Mouse (Mus musculus): ENCODE measurements around the gene Slc7a5. TPM values are rescaled to one million over a fixed set of nuclear protein-coding genes. Genes with fewer than 3 reads are reported as not detected.

Slc7a5 gene
- polyA plus RNA-seq, 1 experiment from 2014 or later, result 22.3 TPM

DNA sequence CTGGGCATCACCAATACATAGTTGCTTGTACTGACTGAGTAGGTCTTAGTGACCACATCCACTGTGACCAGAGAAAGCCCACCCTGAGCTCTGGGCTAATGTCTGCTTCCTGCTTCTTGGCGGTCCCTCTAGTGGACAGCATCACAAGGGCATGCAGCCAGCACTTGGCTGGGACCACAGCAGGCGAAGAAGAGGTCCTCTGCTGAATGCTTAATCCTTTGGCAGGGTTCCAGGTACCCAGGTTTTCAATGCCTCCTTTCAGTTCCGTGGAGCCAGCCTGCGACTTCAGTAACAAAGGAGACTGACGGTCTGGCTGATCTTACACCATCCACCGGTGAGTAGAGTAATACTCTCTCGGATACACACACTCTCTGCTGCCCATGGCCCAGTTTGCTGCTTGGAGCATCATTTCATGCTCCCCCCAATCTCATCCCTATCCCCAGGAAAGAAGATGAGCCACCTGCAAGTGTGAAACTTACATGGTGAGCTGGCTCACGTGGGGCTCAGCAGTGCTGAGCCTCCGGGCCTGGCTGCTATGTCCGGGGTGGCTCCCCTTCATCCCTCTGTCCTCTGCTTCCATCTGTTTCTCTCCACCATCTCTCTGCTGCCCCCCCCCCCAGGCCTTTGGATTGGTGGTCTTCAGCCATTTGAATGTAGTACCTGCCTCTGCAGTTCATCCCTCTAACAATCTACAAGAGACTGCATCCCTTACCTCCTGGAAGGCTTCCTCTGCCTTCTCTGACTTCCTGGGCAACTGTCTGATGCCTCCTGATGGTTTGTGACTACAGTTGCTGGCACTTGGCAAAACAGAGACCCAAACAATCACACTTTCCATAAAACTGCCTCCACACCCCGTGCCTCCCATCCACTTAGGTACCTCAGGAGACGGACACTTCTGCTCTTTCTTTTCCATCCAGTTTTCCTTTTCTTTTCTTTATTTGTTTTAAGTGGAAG, 28.1 kb upstream of the Slc7a5 start:
- H3K27me3 ChIP-seq (replicated peaks), result no peaks in the 10 kb centered on the region
- H3K4me1 ChIP-seq (replicated peaks), result peaks cover 15% of the 10 kb centered on the region
- no peak for ATAC-seq (ENCODE audit: insufficient number of reproducible peaks, low FRiP score)
- no peak overlapping the region for H3K9ac ChIP-seq
- H3K9me3 ChIP-seq (replicated peaks), result 0 out of 2 replicates have a peak, but pooled peaks cover 6% of the 10 kb centered on the region
- H3K4me2 ChIP-seq, result no peak overlapping the region
- WGBS, result 47% methylated on average over 12 of the region's 12 CpGs
- no peak overlapping the region for H3K4me3 ChIP-seq
- no peak overlapping the region for H3K27ac ChIP-seq (ENCODE audit: poor library complexity, severe bottlenecking)
- H3K36me3 ChIP-seq, result no peaks in the 10 kb centered on the region

DNA sequence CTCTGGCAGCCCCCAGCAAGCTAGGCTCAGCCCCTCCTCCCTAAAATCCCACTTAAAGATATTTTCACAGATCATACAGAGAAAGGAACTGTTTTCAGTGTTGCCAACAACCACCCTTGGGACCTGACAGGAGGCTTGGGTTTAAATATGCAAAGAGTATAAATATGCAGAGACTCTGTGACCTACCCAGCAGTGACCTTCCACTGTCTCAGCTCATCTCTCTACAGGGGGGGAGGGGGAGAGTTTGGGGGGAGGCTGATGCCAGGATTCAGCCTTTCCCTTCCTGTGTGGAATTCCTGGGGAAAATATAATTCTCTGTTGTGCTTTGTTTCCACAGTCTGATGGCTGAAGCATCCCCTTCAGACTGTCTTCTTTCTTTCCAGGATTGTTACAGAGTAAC, 27.4 kb upstream of the Slc7a5 start:
- Histone ChIP-seq H3K27me3 (replicated peaks) (no peaks in the 10 kb centered on the region), H3K4me2 (no peak overlapping the region), H3K9me3 (replicated peaks) (0 out of 2 replicates have a peak, but pooled peaks cover 6% of the 10 kb centered on the region), H3K4me1 (replicated peaks) (peaks cover 15% of the 10 kb centered on the region), H3K9ac (no peak overlapping the region), H3K36me3 (no peaks in the 10 kb centered on the region), H3K4me3 (no peak overlapping the region), H3K27ac (ENCODE audit: poor library complexity, severe bottlenecking) (no peak overlapping the region)
- ATAC-seq (ENCODE audit: insufficient number of reproducible peaks, low FRiP score), result no peak

DNA sequence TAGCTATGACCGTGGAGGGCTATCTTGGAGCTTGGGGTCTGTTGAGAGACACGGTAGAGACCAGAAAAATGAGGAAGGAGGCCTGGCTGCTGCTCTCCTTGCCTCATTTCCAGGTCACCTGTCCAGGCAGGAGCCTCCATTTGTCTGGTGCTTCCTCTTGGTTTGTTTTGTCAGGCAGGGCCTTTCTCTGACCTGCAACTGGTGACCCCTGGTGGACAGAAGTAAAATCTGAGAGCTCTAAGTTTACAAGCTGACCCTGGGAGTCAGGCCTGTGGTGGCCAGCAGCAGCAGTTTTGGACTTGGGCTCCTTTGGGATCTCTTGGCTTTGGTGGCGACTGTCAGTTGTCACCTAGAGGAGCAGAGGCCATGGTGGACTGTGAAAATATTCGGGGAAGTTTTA, 27.0 kb upstream of the Slc7a5 start:
- WGBS, result 35% methylated on average over 4 of the region's 4 CpGs
- H3K9me3 ChIP-seq (replicated peaks), result 0 out of 2 replicates have a peak, but pooled peaks cover 6% of the 10 kb centered on the region
- H3K4me3 ChIP-seq, result no peak overlapping the region
- H3K9ac ChIP-seq, result no peak overlapping the region
- no peak for ATAC-seq (ENCODE audit: insufficient number of reproducible peaks, low FRiP score)
- H3K27me3 ChIP-seq (replicated peaks), result no peaks in the 10 kb centered on the region
- H3K27ac ChIP-seq (ENCODE audit: poor library complexity, severe bottlenecking), result no peak overlapping the region
- H3K36me3 ChIP-seq, result no peaks in the 10 kb centered on the region
- no peak overlapping the region for H3K4me2 ChIP-seq
- H3K4me1 ChIP-seq (replicated peaks), result peaks cover 15% of the 10 kb centered on the region

DNA sequence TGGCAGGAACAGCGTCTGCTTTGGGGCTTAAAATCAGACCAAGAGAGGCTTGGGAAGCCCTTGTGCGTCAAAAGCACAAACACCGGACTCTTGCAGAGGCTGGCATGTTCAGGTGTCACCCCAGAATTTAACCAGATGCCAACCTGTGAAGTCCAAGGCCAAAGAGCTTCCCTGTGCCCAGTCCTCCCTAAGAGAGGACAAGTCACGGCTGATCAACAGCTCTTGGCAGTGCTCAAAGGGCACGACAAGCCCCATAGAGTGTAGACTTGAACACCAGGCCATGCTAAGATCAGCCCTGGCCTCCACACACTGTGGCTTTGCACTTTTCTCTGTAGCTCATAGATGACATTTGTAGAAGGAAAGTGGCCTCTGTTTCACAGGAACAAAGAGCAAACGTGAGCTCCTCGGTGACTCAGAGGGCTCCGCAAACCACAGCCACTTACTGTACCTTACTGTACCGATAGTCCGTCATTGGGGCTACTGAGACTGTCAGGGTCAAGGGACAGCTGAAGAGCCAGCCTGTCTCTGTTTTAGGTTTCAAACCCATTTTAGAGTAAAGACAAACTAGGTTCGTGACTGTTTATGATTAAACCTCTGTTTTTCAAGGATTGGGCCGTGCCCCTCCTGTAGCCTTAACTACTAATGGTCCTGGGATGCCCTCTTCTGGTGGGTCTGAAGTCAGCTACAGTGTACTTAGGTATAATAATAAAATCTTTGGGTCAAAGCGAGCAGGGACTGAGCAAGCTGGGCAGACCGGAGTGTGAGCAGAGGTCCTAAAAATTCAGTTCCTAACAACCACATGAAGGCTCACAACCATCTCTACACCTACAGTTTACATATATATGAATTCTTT, 25.4 kb upstream of the Slc7a5 start:
- Histone ChIP-seq H3K27ac (ENCODE audit: poor library complexity, severe bottlenecking) (no peak overlapping the region), H3K9ac (no peak overlapping the region), H3K36me3 (no peaks in the 10 kb centered on the region), H3K4me1 (replicated peaks) (peaks cover 15% of the 10 kb centered on the region), H3K9me3 (replicated peaks) (no peaks in the 10 kb centered on the region), H3K4me3 (no peak overlapping the region), H3K4me2 (no peak overlapping the region), H3K27me3 (replicated peaks) (no peaks in the 10 kb centered on the region)
- ATAC-seq (ENCODE audit: insufficient number of reproducible peaks, low FRiP score), result no peak
- 81% methylated on average over 14 of the region's 14 CpGs for WGBS

DNA sequence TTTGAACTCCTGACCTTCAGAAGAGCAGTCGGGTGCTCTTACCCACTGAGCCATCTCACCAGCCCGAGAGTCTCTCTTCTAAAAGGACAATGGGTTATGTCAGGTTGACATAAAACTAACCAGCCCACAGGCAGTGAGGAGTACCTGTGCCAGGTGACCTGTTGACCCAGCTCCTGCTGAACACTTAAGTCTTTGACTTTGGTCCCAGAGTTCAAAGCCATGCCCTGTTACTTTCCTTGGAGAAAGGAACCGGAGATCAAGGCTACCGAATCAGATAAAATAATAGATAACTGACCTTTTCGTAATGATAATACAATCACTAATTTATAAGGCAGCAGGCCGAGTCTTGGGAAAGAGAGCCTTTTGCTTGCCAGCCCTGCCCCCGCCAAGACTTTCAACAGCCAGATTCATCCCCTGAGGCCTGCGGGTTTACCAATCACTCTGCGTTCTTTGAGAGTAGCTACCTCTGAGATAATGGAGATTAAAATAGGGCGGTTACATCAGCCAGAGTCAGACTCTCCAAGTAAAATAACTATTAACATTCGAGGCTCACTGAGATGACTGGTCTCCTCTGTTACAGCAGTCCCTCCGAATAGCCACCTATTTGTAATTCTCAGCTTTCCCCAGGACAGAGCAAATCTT, 24.7 kb upstream of the Slc7a5 start:
- H3K27me3 ChIP-seq (replicated peaks), result no peaks in the 10 kb centered on the region

DNA sequence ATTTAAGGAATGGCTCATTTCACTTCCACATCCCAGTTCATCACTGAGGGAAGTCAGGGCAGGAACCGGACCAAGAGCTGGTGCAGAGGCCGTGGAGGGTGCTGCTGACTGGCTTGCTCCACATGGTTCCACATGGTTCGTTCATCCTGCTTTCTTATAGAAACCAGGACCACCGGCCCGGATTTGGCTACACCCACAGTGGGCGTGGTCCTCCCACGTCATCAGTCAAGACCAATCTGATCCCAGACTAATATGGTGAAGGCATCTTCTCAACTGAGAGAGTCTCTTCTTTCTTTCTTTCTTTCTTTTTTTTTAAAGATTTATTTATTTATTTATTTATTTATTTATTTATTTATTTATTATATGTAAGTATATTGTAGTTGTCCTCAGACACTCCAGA, 24.1 kb upstream of the Slc7a5 start:
- WGBS, result 80% methylated on average over 7 of the region's 7 CpGs
- H3K27ac ChIP-seq (ENCODE audit: poor library complexity, severe bottlenecking), result no peak overlapping the region
- ATAC-seq (ENCODE audit: insufficient number of reproducible peaks, low FRiP score), result no peak
- H3K4me2 ChIP-seq, result no peak overlapping the region
- H3K4me1 ChIP-seq (replicated peaks), result peaks cover 15% of the 10 kb centered on the region
- H3K9me3 ChIP-seq (replicated peaks), result no peaks in the 10 kb centered on the region
- H3K4me3 ChIP-seq, result no peak overlapping the region
- H3K9ac ChIP-seq, result no peak overlapping the region
- no peaks in the 10 kb centered on the region for H3K36me3 ChIP-seq
- H3K27me3 ChIP-seq (replicated peaks), result no peaks in the 10 kb centered on the region

More for the DNA sequence above, 24.7 kb upstream of the Slc7a5 start:
- no peak overlapping the region for H3K4me3 ChIP-seq
- WGBS, result 63% methylated on average over 12 of the region's 12 CpGs
- no peak overlapping the region for H3K27ac ChIP-seq (ENCODE audit: poor library complexity, severe bottlenecking)
- no peak for ATAC-seq (ENCODE audit: insufficient number of reproducible peaks, low FRiP score)
- no peak overlapping the region for H3K9ac ChIP-seq
- no peaks in the 10 kb centered on the region for H3K9me3 ChIP-seq (replicated peaks)
- H3K4me1 ChIP-seq (replicated peaks), result peaks cover 15% of the 10 kb centered on the region
- H3K36me3 ChIP-seq, result no peaks in the 10 kb centered on the region
- no peak overlapping the region for H3K4me2 ChIP-seq

DNA sequence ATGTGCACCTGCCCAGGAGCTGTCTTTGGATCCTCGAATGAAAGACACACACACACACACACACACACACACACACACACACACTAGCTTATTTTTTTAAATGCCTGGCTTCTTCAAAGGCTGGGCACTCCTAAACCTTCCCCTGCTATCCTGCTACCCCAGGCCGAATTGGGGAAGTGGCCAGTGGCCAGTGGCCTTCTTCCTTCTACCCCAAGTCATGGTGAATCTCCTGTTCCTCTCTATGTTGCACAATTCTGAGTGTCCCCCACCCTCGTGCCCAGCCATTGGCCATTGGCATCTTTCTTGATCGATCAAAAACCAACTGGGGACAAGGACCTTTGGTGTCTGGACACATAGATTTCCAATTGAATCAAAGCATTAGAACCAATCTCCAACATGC, 22.6 kb upstream of the Slc7a5 start:
- no peak for ATAC-seq (ENCODE audit: insufficient number of reproducible peaks, low FRiP score)
- Histone ChIP-seq H3K4me2 (no peak overlapping the region), H3K36me3 (no peaks in the 10 kb centered on the region), H3K4me1 (replicated peaks) (peaks cover 5% of the 10 kb centered on the region; the same call in 1 of the 2 replicates), H3K9me3 (replicated peaks) (no peaks in the 10 kb centered on the region), H3K27me3 (replicated peaks) (no peaks in the 10 kb centered on the region), H3K27ac (ENCODE audit: poor library complexity, severe bottlenecking) (no peak overlapping the region), H3K9ac (no peak overlapping the region), H3K4me3 (no peak overlapping the region)
- WGBS, result 71% methylated on average over 4 of the region's 4 CpGs

DNA sequence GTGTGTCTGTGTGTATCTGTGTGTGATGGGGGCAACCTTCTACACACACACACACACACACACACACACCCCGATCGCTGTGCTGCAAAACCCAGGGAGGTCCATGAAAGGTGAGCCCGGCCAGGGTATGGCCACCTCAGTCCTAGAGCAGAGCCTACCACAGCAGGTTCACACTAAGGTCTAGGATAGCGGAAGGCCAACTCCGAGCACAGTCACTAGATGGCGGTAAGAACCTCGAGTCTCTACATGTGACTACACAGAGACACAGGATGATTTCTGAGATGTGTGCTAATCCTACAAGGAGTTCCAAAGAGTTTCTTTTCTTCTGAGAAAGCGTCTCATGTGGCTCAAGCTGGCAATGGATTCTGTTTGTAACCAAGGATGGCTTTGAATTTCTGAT, 19.8 kb upstream of the Slc7a5 start:
- WGBS, result 32% methylated on average over 8 of the region's 8 CpGs
- no peak overlapping the region for H3K4me3 ChIP-seq
- no peak for ATAC-seq (ENCODE audit: insufficient number of reproducible peaks, low FRiP score)

DNA sequence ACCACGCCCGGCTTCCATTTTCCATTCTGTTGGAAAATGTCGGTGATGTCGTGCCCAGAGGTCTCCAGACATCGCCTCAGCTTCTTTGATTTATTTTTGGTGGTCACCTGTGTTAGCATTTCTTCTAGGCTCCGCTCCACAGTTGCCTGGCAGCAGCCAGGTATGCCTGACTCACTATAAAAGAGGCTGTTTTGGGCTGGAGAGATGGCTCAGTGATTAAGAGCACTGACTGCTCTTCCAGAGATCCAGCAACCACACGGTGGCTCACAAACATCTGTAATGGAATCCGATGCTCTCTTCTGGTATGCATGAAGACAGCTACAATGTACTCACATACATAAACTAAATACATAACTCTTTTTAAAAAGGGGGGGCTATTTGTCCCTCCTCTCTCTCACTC, 18.8 kb upstream of the Slc7a5 start:
- H3K4me2 ChIP-seq, result no peak overlapping the region
- no peak for ATAC-seq (ENCODE audit: insufficient number of reproducible peaks, low FRiP score)
- 0 out of 2 replicates have a peak, but pooled peaks cover 3% of the 10 kb centered on the region for H3K4me1 ChIP-seq (replicated peaks)
- H3K9ac ChIP-seq, result no peak overlapping the region
- no peaks in the 10 kb centered on the region; the same call in 1 of the 2 replicates for H3K9me3 ChIP-seq (replicated peaks)
- no peak overlapping the region for H3K4me3 ChIP-seq
- no peak overlapping the region for H3K27ac ChIP-seq (ENCODE audit: poor library complexity, severe bottlenecking)
- H3K36me3 ChIP-seq, result no peaks in the 10 kb centered on the region
- no peaks in the 10 kb centered on the region; the same call in 1 of the 2 replicates for H3K27me3 ChIP-seq (replicated peaks)
- 63% methylated on average over 8 of the region's 8 CpGs for WGBS

More for the DNA sequence above, 19.8 kb upstream of the Slc7a5 start:
- Histone ChIP-seq H3K9ac (no peak overlapping the region), H3K4me1 (replicated peaks) (0 out of 2 replicates have a peak, but pooled peaks cover under 1% of the 10 kb centered on the region), H3K27me3 (replicated peaks) (no peaks in the 10 kb centered on the region; the same call in 1 of the 2 replicates), H3K4me2 (no peak overlapping the region), H3K9me3 (replicated peaks) (no peaks in the 10 kb centered on the region; the same call in 1 of the 2 replicates), H3K27ac (ENCODE audit: poor library complexity, severe bottlenecking) (no peak overlapping the region), H3K36me3 (no peaks in the 10 kb centered on the region)

DNA sequence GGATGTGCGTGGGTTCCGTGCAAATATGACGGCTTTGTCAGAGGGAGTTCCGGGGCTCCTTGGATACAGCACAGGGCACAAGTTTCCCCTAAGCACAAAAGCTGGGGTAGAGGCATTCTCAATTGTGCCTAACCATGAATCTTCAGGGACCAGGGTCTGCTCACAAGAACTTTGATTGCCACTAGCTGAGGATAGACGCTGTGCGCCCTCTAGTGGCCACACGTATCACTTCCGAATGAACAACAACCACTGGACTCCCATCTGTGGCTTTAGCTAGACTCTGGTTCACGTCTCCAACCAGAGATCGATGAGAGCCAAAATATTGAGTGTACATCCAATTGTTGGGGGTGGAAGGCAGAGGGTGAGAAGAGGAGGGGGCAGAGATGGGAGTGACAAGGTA, 18.1 kb upstream of the Slc7a5 start:
- no peak overlapping the region for H3K4me3 ChIP-seq
- 0 out of 2 replicates have a peak, but pooled peaks cover 3% of the 10 kb centered on the region for H3K4me1 ChIP-seq (replicated peaks)
- H3K36me3 ChIP-seq, result no peaks in the 10 kb centered on the region
- H3K27ac ChIP-seq (ENCODE audit: poor library complexity, severe bottlenecking), result no peak overlapping the region
- H3K9ac ChIP-seq, result no peak overlapping the region
- no peaks in the 10 kb centered on the region; the same call in 1 of the 2 replicates for H3K9me3 ChIP-seq (replicated peaks)
- no peak for ATAC-seq (ENCODE audit: insufficient number of reproducible peaks, low FRiP score)
- H3K4me2 ChIP-seq, result no peak overlapping the region
- 32% methylated on average over 10 of the region's 10 CpGs for WGBS
- H3K27me3 ChIP-seq (replicated peaks), result no peaks in the 10 kb centered on the region; the same call in 1 of the 2 replicates

Data from heart, embryonic 12.5 days (tissue).